Mouse (Mus musculus) embryonic fibroblast, embryonic 13.5 days (primary cell): ENCODE data around the gene Gstm5.

ENCODE experiments used
- CTCF ChIP-seq: IDR thresholded peaks from 2 replicates; pipeline ENCODE4 v1.5.1; 2011; ENCODE audit warnings: mild to moderate bottlenecking, control low read depth, low read length, moderate library complexity, borderline replicate concordance; ENCODE audit not compliant: insufficient read depth
- POLR2A ChIP-seq: IDR thresholded peaks from 2 replicates; pipeline ENCODE4 v1.6.1; 2011; ENCODE audit warnings: low read depth, mild to moderate bottlenecking, control low read depth, low read length, moderate library complexity

- TF ChIP-seq POLR2A, result no peak
- TF ChIP-seq CTCF, result no peak
Observed at GRCm38 (mm10) chr3:107927841-107928240, 32.2 kb downstream of the Gstm5 start.
